Mouse (Mus musculus) myocyte (in vitro differentiated cells): ENCODE measurements at regions not wholly inside any gene's neighbourhood (a gene's known extent, or its start where the extent isn't known, plus 50 kb on each side); places are given as distances from the start of the nearest gene placed in this dataset.

ENCODE experiments used
- H3K27me3 ChIP-seq: one replicate; pipeline ENCODE4 v1.6.1; 2011; ENCODE audit not compliant: control insufficient read depth, insufficient read depth, insufficient read length
- H3K36me3 ChIP-seq: one replicate; pipeline ENCODE4 v1.6.1; 2011; ENCODE audit not compliant: control insufficient read depth, insufficient read depth
- H3K4me2 ChIP-seq: one replicate; pipeline ENCODE4 v1.6.1; 2011; ENCODE audit warnings: low read depth, control low read depth
- H3K4me3 ChIP-seq: one replicate; pipeline ENCODE4 v1.5.1; 2011; ENCODE audit warnings: mild to moderate bottlenecking, control low read depth, moderate library complexity
- H3K79me2 ChIP-seq: one replicate; pipeline ENCODE4 v1.6.1; 2011; ENCODE audit not compliant: control insufficient read depth, insufficient read depth
- H3ac ChIP-seq: one replicate; pipeline ENCODE4 v1.6.1; 2011; ENCODE audit not compliant: control insufficient read depth, insufficient read length
- CEBPB ChIP-seq: IDR thresholded peaks from 2 replicates; pipeline ENCODE4 v1.6.1; 2011; ENCODE audit warnings: mild to moderate bottlenecking, moderate library complexity; ENCODE audit not compliant: poor library complexity, insufficient read depth, severe bottlenecking
- E2F4 ChIP-seq: IDR thresholded peaks from one replicate; pipeline ENCODE4 v1.6.1; 2011; ENCODE audit warnings: mild to moderate bottlenecking, control low read depth, moderate library complexity; ENCODE audit not compliant: insufficient read depth
- MAX ChIP-seq: IDR thresholded peaks from one replicate; pipeline ENCODE4 v1.6.1; 2011; ENCODE audit warnings: low read depth, mild to moderate bottlenecking, control low read depth
- MYOD1 ChIP-seq, 3 experiments: IDR thresholded peaks; one replicate each; pipeline ENCODE4 v1.6.1; 2011; ENCODE audit warnings: control low read depth in 2 of 3, low read depth in 2 of 3, mild to moderate bottlenecking in 2 of 3, moderate library complexity in 1 of 3; ENCODE audit not compliant: insufficient read length in 2 of 3, control insufficient read depth in 1 of 3
- MYOG ChIP-seq, 3 experiments: IDR thresholded peaks; one replicate each; pipeline ENCODE4 v1.6.1; 2011; ENCODE audit warnings: control low read depth in 2 of 3, low read depth in 2 of 3, mild to moderate bottlenecking in 2 of 3; ENCODE audit not compliant: insufficient read length in 2 of 3, control insufficient read depth in 1 of 3, insufficient read depth in 1 of 3
- POLR2A ChIP-seq: IDR thresholded peaks from one replicate; pipeline ENCODE4 v1.6.1; 2011; ENCODE audit warnings: low read depth, mild to moderate bottlenecking, control low read depth, moderate library complexity; ENCODE audit not compliant: insufficient read length
- POLR2AphosphoS2 ChIP-seq: IDR thresholded peaks from one replicate; pipeline ENCODE4 v1.6.1; 2011; ENCODE audit warnings: low read depth, control low read depth; ENCODE audit not compliant: insufficient read length
- REST ChIP-seq: IDR thresholded peaks from one replicate; pipeline ENCODE4 v1.6.1; 2011; ENCODE audit warnings: mild to moderate bottlenecking, control low read depth, moderate library complexity; ENCODE audit not compliant: insufficient read depth, insufficient read length
- SRF ChIP-seq: IDR thresholded peaks from one replicate; pipeline ENCODE4 v1.6.1; 2011; ENCODE audit warnings: low read depth; ENCODE audit not compliant: control insufficient read depth, insufficient read length
- TCF12 ChIP-seq: IDR thresholded peaks from one replicate; pipeline ENCODE4 v1.6.1; 2011; ENCODE audit warnings: mild to moderate bottlenecking, control low read depth; ENCODE audit not compliant: poor library complexity, insufficient read depth, severe bottlenecking
- TCF3 ChIP-seq: IDR thresholded peaks from one replicate; pipeline ENCODE4 v1.6.1; 2011; ENCODE audit warnings: low read depth, control low read depth; ENCODE audit not compliant: insufficient read length
- USF1 ChIP-seq: IDR thresholded peaks from one replicate; pipeline ENCODE4 v1.6.1; 2011; ENCODE audit warnings: low read depth, mild to moderate bottlenecking, control low read depth, moderate library complexity

DNA sequence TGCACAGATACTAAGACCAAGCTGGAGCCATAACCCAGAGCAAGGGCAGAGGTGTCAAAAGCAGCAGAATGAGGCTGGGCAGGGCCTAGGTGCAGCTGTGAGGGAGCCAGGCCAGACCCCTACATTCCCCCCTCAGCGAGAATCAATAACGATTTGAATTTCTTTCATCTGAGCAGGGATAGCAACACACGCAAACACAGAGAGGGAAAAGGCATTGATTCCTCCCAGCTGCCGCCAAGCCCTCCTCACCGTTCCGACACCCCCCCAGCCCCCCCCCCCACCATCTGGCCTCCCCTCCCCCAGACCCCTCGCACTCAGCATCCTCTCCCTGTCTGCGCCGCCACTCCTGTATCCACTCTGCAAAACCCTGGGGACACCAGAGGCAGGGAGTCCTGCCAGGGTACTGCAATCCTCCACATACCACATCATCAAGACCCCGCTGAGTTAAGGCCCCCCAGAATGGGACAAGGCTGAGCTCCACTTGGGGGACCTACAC is 166.9 kb downstream of the 3100002H09Rik start:
- Histone ChIP-seq H3K36me3 (no peaks in the 10 kb centered on the region), H3K27me3 (no peaks in the 10 kb centered on the region), H3ac (no peak overlapping the region), H3K79me2 (no peaks in the 10 kb centered on the region), H3K4me3 (no peak overlapping the region), H3K4me2 (no peak overlapping the region)
- TF ChIP-seq E2F4 (no peak), SRF (no peak), MYOG (IDR thresholded peaks at IDR 0.05; ENCODE audit: control insufficient read depth in 1 of 3, insufficient read depth in 1 of 3, insufficient read length in 2 of 3, low read depth in 2 of 3) (no peak), TCF12 (no peak), POLR2AphosphoS2 (no peak), MAX (no peak), TCF3 (no peak), USF1 (no peak), CEBPB (no peak), MYOD1 (IDR thresholded peaks at IDR 0.05; ENCODE audit: control insufficient read depth in 1 of 3, insufficient read length in 2 of 3, low read depth in 2 of 3) (no peak), POLR2A (no peak), REST (no peak)

DNA sequence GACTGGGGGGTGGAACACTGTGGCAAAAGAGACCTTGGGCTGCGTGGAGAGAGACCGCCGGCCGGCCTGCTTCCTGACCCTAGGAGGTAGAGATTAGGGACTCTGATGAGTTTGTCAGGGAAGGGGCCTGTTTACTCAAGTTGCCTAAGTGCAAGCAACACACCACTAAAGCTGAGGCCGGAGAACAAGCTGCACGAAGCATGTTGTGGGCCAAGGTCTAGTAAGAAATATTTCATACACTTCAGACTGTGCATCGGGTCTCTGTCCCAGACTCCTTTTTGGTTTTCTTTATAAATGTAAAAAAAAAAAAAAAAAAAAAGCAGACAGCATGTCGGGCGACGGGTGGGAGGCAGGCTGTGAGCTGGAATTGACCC is 167.5 kb downstream of the 3100002H09Rik start:
- Histone ChIP-seq H3K27me3 (peaks cover 4% of the 10 kb centered on the region), H3K79me2 (no peaks in the 10 kb centered on the region)

DNA sequence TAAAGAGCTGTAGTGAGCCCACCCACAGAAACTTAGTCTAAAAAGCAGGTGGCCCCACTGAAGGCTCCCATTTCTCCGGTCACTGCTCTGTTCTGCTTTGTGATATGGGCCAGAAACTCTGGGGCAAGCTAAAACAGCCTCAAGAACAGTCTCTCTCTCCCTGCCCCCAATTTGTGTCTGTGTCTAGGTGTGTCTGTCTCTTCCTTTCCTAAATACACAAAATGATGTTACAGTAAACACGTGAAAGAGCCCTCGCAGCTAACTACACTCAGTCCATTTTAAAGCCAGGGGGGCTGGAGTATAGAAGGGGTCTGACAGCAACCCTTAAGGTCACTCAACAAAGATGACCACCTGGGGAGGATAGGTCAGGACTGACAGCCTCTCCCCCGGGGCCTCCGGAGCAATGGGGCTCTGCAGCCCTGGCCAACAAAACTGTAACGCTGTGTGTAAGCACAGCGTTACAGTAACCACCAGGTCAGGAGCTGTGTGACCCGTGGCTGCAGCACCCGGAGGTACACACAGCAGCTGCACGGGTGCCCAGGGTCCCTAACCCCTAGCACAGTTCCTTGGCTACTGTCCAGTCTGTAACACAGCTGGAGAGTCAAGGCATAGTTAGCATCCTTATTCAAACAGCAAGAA is 168.0 kb downstream of the 3100002H09Rik start:
- H3K79me2 ChIP-seq, result no peaks in the 10 kb centered on the region
- H3K4me2 ChIP-seq, result no peak overlapping the region
- H3K27me3 ChIP-seq, result peaks cover 4% of the 10 kb centered on the region
- TF ChIP-seq SRF, result no peak
- no peak for TF ChIP-seq USF1
- no peak for TF ChIP-seq REST
- TF ChIP-seq POLR2A, result no peak
- no peak for TF ChIP-seq POLR2AphosphoS2
- TF ChIP-seq CEBPB, result no peak
- no peak for TF ChIP-seq MAX
- no peak for TF ChIP-seq TCF12
- TF ChIP-seq MYOG (IDR thresholded peaks at IDR 0.05; ENCODE audit: control insufficient read depth in 1 of 3, insufficient read depth in 1 of 3, insufficient read length in 2 of 3, low read depth in 2 of 3), result no peak
- no peak for TF ChIP-seq E2F4
- no peak for TF ChIP-seq TCF3
- no peak for TF ChIP-seq MYOD1 (IDR thresholded peaks at IDR 0.05; ENCODE audit: control insufficient read depth in 1 of 3, insufficient read length in 2 of 3, low read depth in 2 of 3)
- no peak overlapping the region for H3K4me3 ChIP-seq
- no peaks in the 10 kb centered on the region for H3K36me3 ChIP-seq
- H3ac ChIP-seq, result no peak overlapping the region

More for the DNA sequence above, 167.5 kb downstream of the 3100002H09Rik start:
- no peak overlapping the region for H3ac ChIP-seq
- H3K4me3 ChIP-seq, result no peak overlapping the region
- H3K4me2 ChIP-seq, result no peak overlapping the region
- H3K36me3 ChIP-seq, result no peaks in the 10 kb centered on the region
- no peak for TF ChIP-seq POLR2AphosphoS2

DNA sequence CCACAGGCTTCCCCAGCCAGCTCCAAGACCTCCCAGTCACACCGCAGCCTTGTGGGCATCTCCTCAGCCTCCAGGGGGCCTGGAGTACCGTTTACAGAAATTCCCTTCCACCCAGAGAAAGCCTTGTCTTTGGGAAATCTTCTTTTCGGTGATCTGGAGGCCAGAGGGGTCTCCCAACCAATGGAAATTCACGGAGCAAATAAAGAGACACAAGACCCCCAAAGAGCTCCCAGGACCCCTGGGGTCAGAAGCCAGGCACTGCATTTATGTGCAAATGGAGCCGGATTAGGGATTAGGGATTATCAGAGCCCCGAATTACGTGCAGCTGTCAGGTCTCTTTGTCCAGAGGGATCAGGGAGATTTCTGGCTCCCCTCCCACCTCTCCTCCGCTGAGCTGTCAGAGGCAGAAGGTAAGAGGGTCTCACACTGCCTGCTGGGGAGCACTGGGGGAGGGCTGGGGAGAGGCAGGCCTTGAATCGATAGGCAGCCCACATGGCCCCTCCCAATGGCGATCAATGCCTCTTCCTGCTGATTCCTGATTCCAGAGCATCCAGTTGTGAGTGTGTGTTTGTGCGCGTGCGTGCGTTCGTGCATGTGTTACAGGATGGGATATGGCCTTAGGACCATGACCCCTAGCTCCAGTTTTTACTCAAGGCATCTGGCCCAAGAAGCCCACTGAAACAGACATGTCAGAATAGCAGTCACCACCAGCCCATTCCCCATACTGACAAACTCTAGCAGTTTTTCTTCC is 168.7 kb downstream of the 3100002H09Rik start:
- H3K79me2 ChIP-seq, result no peaks in the 10 kb centered on the region
- H3K4me3 ChIP-seq, result no peak overlapping the region
- TF ChIP-seq POLR2AphosphoS2 (no peak), CEBPB (no peak), REST (no peak), MYOD1 (IDR thresholded peaks at IDR 0.05; ENCODE audit: control insufficient read depth in 1 of 3, insufficient read length in 2 of 3, low read depth in 2 of 3) (no peak), SRF (no peak), TCF12 (no peak), MAX (no peak), E2F4 (no peak), MYOG (IDR thresholded peaks at IDR 0.05; ENCODE audit: control insufficient read depth in 1 of 3, insufficient read depth in 1 of 3, insufficient read length in 2 of 3, low read depth in 2 of 3) (no peak)
- no peaks in the 10 kb centered on the region for H3K36me3 ChIP-seq
- no peak overlapping the region for H3K4me2 ChIP-seq
- no peak overlapping the region for H3ac ChIP-seq
- peaks cover 4% of the 10 kb centered on the region for H3K27me3 ChIP-seq

DNA sequence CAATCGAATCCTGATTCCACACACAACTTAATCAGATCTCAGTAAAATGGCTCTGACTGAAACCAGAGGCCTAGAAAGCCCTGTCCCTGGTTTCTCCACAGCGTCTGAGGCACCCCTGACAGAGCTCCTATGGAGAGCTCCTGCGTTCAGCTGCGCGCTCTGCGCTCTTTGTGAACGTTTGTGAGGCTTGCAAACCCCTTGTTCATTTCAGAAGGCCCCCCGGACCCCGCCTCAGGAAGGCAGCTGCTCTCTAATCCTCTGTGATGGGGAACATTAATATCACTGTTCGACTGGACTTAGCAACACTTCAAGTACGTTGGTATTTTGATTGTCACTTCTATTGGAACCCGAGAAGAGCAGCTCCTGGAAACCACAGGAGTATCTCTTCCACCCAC is 175.6 kb downstream of the 3100002H09Rik start:
- Histone ChIP-seq H3K27me3 (peaks cover 17% of the 10 kb centered on the region), H3K79me2 (no peaks in the 10 kb centered on the region), H3K4me2 (no peak overlapping the region), H3K36me3 (no peaks in the 10 kb centered on the region), H3ac (no peak overlapping the region), H3K4me3 (no peak overlapping the region)
- TF ChIP-seq MYOG (IDR thresholded peaks at IDR 0.05; ENCODE audit: control insufficient read depth in 1 of 3, insufficient read depth in 1 of 3, insufficient read length in 2 of 3, low read depth in 2 of 3) (no peak), TCF12 (no peak), POLR2A (no peak), E2F4 (no peak), POLR2AphosphoS2 (no peak), MAX (no peak), USF1 (no peak), MYOD1 (IDR thresholded peaks at IDR 0.05; ENCODE audit: control insufficient read depth in 1 of 3, insufficient read length in 2 of 3, low read depth in 2 of 3) (no peak)
